Mouse (Mus musculus) forebrain, embryonic 16.5 days (tissue): Measurements from ENCODE around the gene Rnf212. TPM values are rescaled to one million over a fixed set of nuclear protein-coding genes. Genes with fewer than 3 reads are reported as not detected.

Experiments used
- ATAC-seq: fragments of 200-750 bp; cut with Nextera tagmentation; 2 replicates; pipeline ENCODE4 v1.8.0; 2017; ENCODE audit warnings: mild to moderate bottlenecking, moderate library complexity
- H3K27ac ChIP-seq: fragments of 300-500 bp; sonication (generic); 2 replicates; pipeline ENCODE4 v1.5.1; 2014; ENCODE audit warnings: low read length, control low read depth
- H3K27me3 ChIP-seq: fragments of 300-500 bp; sonication (generic); replicated peaks from 2 replicates; pipeline ENCODE4 v1.6.1; 2014; ENCODE audit warnings: low read length; ENCODE audit not compliant: control insufficient read depth, insufficient read depth
- H3K36me3 ChIP-seq: fragments of 300-500 bp; sonication (generic); 2 replicates; pipeline ENCODE4 v1.6.1; 2014; ENCODE audit not compliant: control insufficient read depth, insufficient read depth
- H3K4me1 ChIP-seq: fragments of 300-500 bp; sonication (generic); replicated peaks from 2 replicates; pipeline ENCODE4 v1.6.1; 2014; ENCODE audit warnings: low read length; ENCODE audit not compliant: control insufficient read depth, insufficient read depth
- H3K4me2 ChIP-seq: fragments of 300-500 bp; sonication (generic); 2 replicates; pipeline ENCODE4 v1.6.1; 2014; ENCODE audit warnings: mild to moderate bottlenecking, low read length, control low read depth
- H3K4me3 ChIP-seq: fragments of 300-500 bp; sonication (generic); replicated peaks from 2 replicates; pipeline ENCODE4 v1.5.1; 2014; ENCODE audit warnings: mild to moderate bottlenecking, low read length, control low read depth
- H3K9ac ChIP-seq: fragments of 300-500 bp; sonication (generic); replicated peaks from 2 replicates; pipeline ENCODE4 v1.6.1; 2014; ENCODE audit warnings: low read depth, low read length, control low read depth
- H3K9me3 ChIP-seq: fragments of 300-500 bp; sonication (generic); 2 replicates; pipeline ENCODE4 v1.6.1; 2016; ENCODE audit warnings: low read length; ENCODE audit not compliant: control insufficient read depth
- WGBS: fragments of 180-500 bp; shearing (Covaris S2); extraction: QIAGEN DNeasy Blood & Tissue Kit; methylation state at CpG from one replicate; pipeline ENCODE4 v1.1.7; 2014; 5-methylcytosine and 5-hydroxymethylcytosine counted together
- polyA plus RNA-seq: library from polyadenylated mRNA; unstranded; fragments of >200 nt; fragmentation: Nextera tagmentation; extraction: Ambion mirVana; gene quantifications from 2 replicates; pipeline ENCODE4 v1.2.1, GENCODE M21; 2015

Rnf212 gene
- polyA plus RNA-seq, 1 experiment from 2014 or later: not detected

DNA sequence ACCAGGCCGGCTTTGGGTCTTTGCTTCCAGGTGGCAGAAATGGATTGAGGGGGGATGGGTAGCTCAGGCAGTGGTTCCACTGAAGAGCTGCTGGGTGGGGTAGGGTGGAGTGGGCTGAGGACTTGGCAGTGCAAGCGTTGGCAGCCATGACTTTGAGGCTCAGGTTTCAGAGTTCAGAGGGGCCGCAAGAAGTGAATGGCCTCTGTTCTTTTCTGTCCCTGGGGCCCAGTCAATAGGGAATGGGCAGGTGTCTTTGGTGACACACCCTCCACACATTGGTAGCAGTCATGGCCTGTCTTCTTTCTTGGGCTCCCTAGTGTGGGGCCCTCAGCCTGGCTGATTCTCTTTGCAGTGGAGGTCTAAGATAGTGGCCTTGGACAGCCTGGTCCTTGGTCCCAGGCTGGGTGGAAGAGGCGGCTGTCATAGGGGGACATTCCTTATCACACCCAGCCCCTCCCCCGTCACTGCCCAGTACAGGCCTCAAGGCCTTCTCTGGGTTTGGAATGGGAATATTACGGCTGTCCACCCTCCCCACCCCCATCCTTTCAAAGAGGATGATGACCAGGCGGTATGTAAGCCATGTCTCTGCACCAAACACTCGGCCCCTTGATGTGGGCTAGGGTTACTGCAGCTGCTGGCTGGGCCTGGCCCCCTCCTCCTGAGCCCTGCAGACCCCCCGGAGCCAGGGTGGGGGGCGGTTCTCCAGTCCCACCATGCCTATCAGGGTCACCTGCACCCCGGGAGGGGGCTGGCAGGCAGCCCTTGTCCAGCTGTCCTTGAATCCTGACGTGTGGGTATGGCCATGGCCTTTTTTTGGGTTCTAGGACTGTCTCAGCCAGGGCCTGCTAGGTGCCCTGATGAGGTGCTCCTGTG lies 70.8 kb downstream of the Rnf212 start:
- Histone ChIP-seq H3K36me3 (no peaks in the 10 kb centered on the region), H3K4me1 (no peaks in the 10 kb centered on the region), H3K9ac (no peak overlapping the region), H3K4me3 (no peak overlapping the region), H3K4me2 (no peak overlapping the region), H3K9me3 (no peaks in the 10 kb centered on the region), H3K27ac (no peak overlapping the region), H3K27me3 (no peaks in the 10 kb centered on the region)
- 81% methylated on average over 12 of the region's 12 CpGs for WGBS
- ATAC-seq: no peak

DNA sequence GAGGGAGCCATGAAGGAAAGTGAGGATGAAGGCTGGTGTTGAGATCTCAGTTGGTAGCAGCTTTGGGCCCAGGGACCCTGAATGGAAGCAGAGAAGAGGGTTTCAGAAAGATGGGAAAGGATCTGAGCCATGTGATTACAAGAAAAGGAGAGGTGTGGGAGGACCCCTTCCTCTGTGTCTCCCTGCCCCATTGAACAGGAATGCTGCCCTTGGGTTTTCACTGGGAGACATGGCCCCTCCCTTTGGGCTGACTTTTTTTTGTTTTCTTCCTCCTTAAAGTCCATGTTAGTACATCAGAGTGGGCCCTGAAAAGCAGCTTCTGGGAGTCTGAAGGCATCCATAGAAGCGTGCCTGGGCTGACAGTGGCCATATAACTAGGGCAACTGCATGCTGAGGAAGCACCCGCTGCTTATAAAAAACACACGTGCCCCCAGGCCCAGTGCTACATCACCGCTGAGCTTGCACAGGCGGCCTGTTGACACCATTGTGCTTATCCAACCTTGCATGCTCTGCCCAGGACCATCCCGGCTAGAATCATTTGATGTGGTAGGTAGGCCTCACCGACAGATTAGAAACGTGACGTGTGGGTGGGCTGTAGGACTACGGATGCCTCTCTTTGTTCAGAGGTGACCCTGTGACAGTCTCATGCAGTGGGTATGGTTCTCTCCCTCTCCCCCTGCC lies 73.3 kb downstream of the Rnf212 start:
- Histone ChIP-seq H3K9ac (no peak overlapping the region), H3K27ac (no peak overlapping the region), H3K9me3 (no peaks in the 10 kb centered on the region), H3K27me3 (no peaks in the 10 kb centered on the region), H3K4me3 (no peak overlapping the region), H3K4me2 (no peak overlapping the region), H3K4me1 (peaks cover 6% of the 10 kb centered on the region), H3K36me3 (no peaks in the 10 kb centered on the region)
- 67% methylated on average over 10 of the region's 10 CpGs for WGBS
- ATAC-seq: no peak

DNA sequence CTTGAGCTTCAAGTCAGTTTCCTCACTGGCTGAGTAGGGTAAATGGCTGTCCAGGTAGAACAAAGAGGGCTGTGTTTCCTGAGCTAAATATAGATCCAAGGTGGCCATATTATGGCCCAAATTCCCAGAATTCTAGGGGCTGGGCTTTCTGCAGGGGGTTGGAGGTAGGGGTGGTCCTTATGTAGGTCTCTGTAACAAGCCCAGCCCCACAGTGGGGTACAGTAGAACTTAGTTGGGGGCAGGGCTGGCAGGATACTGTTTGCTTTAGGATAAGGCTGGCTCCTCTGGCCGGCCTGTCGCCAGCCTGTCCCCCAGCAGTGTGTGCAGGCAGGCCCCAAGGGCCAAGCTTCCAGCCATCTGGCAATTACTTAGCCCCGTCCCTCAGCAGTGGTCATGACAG lies 74.4 kb downstream of the Rnf212 start:
- no peak for ATAC-seq
- Histone ChIP-seq H3K4me1 (peaks cover 6% of the 10 kb centered on the region), H3K9me3 (no peaks in the 10 kb centered on the region), H3K36me3 (no peaks in the 10 kb centered on the region), H3K27ac (no peak overlapping the region), H3K9ac (no peak overlapping the region), H3K4me3 (no peak overlapping the region), H3K27me3 (no peaks in the 10 kb centered on the region), H3K4me2 (no peak overlapping the region)
- 68% methylated on average over 3 of the region's 3 CpGs for WGBS

DNA sequence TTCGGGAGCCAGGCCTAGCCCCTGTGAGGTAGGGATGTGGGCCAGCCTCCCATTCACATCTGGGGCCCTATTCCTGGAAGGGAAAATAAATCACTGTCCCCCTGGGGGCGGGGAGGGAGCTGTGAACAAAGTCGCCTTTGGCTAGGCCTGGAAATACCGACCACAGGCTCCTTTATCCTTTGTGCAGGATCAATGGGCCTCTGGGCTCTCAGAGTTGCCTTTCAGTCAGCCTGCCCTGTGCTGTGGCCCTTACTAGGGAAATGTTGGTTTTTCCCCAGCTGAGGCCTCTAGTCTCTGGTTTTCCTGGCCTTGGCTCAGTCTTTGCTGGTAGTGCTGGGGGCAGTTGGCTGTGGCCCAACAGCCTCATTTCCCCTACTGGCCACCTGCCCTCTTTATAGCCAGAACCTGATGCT lies 77.4 kb downstream of the Rnf212 start:
- Histone ChIP-seq H3K9me3 (no peaks in the 10 kb centered on the region), H3K36me3 (no peaks in the 10 kb centered on the region), H3K4me1 (peaks cover 23% of the 10 kb centered on the region), H3K27ac (no peak overlapping the region), H3K4me3 (no peak overlapping the region), H3K27me3 (no peaks in the 10 kb centered on the region; the same call in 1 of the 2 replicates), H3K4me2 (no peak overlapping the region), H3K9ac (no peak overlapping the region)
- no peak for ATAC-seq
- 14% methylated on average over 4 of the region's 4 CpGs for WGBS

DNA sequence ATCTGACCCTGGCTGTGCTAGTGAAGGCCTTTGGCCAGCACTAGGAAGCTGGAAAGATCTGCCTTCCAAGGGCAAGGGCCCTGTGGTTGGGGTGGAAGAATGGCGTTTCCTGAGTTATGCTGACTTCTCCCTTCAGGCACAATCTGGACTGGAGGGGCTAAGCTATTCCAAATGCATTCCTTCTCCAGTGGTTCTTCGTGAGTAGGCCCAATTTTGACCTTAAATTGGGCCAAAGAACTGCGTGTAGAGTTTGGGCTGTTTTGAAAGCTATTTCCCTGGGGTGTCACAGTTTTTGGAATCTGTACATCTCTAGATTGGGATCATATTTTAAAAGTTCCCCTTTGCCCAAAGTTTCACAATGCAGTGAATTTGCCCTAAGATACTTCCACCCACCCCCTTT lies 78.2 kb downstream of the Rnf212 start:
- no peak overlapping the region for H3K4me3 ChIP-seq
- 80% methylated on average over 3 of the region's 3 CpGs for WGBS
- H3K9me3 ChIP-seq: no peaks in the 10 kb centered on the region
- H3K4me1 ChIP-seq: peaks cover 26% of the 10 kb centered on the region
- ATAC-seq: no peak
- H3K27ac ChIP-seq: no peak overlapping the region
- H3K27me3 ChIP-seq: no peaks in the 10 kb centered on the region; the same call in 1 of the 2 replicates
- no peaks in the 10 kb centered on the region for H3K36me3 ChIP-seq
- H3K4me2 ChIP-seq: no peak overlapping the region
- H3K9ac ChIP-seq: no peak overlapping the region

DNA sequence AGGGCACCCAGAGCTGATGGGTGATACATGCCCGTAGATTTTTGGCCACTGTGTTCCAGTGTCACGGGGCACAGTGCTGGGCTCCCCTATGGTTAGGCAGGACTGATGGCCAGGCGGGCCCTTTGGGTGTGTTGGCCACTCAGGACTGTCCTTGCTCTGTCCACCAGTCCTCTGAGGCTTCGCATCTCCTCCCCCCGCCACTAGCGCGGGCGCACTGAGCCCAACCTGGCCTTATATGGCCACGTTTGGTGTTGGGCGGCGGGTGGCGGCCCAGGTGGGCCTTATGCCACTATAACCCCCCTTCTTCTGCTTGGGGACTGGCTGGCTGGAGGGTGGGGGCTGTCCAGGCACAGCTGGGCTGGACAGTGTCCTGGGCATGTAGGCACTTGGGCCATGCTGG lies 78.9 kb downstream of the Rnf212 start:
- 89% methylated on average over 10 of the region's 12 CpGs for WGBS
- H3K4me2 ChIP-seq: no peak overlapping the region
- no peak for ATAC-seq

DNA sequence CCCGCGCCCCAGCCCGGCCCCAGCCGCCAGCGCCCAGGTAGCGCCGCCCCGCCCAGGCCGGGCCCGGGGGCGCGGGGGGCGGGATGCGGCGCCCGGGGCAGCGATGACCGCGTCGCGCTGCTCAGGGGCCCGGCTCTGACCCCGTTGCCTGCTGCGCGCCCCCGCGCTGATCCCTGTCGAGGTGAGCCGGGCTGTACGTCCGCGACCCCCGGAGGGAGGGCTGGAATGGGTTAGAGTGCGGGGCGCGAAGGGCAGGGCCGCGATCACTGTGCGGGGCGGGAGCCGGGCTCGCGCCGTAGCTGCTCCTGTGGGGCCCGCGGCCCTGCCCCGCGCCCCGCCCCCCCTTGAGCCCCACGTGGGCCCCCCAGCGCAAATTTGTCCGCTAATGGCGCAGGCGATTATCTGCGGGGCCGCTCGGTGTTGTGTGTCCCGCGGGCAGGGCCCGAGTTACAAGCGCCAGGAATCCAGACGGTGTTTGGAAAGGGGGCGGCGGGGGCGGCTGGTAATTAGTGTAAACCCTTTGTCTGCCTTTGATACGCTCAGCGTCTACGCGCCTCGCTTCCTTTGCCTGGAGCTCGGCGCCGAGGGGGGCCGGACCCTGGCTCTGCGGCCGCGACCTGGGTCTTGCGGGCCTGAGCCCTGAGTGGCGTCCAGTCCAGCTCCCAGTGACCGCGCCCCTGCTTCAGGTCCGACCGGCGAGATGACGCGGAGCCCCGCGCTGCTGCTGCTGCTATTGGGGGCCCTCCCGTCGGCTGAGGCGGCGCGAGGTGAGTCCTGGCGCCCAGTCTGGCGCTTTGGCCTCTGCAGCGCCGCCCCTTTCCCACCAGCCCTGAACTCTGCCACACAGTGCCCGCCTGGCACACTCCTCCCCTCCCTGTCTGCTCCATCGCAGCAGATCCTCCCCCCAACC lies 80.2 kb downstream of the Rnf212 start:
- H3K27me3 ChIP-seq: no peaks in the 10 kb centered on the region; the same call in 1 of the 2 replicates
- peak overlapping the region; percentile 68 for H3K4me3 ChIP-seq
- peak overlapping the region; percentile 60 for H3K9ac ChIP-seq
- no peaks in the 10 kb centered on the region for H3K9me3 ChIP-seq
- 1% methylated on average over 67 of the region's 99 CpGs for WGBS
- H3K27ac ChIP-seq: no peak overlapping the region
- no peaks in the 10 kb centered on the region for H3K36me3 ChIP-seq
- ATAC-seq: peak; percentile 29
- H3K4me2 ChIP-seq: peak overlapping the region; percentile 96
- peaks cover 26% of the 10 kb centered on the region for H3K4me1 ChIP-seq

More for the DNA sequence above, 78.9 kb downstream of the Rnf212 start:
- H3K27me3 ChIP-seq: no peaks in the 10 kb centered on the region; the same call in 1 of the 2 replicates
- no peak overlapping the region for H3K27ac ChIP-seq
- no peak overlapping the region for H3K9ac ChIP-seq
- peaks cover 26% of the 10 kb centered on the region for H3K4me1 ChIP-seq
- no peak overlapping the region for H3K4me3 ChIP-seq
- no peaks in the 10 kb centered on the region for H3K9me3 ChIP-seq
- no peaks in the 10 kb centered on the region for H3K36me3 ChIP-seq

DNA sequence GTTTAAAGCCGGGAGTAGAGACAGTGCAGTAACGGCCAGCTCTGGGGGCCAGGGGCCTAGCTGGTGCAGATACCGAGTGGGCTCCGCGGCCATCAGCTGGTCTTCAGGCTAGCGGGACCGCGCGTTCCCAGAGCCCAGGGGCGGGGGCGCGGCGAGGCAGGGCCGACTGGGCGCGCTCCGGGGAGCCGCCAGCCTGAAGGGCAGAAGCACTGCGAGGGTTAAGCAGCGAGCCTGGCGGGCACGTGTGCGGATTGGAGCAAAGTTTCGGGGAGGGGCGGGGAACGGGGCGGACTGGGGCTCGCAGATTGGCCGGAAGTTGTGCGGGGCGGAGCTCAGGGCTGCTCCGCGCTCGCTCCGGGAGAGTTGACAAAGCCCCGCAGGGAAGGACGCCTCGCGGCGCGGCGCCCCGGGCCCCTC lies 80.9 kb downstream of the Rnf212 start:
- H3K4me1 ChIP-seq: peaks cover 26% of the 10 kb centered on the region
- WGBS: under 1% methylated on average over 43 of the region's 43 CpGs
- peak overlapping the region; percentile 60 for H3K9ac ChIP-seq
- ATAC-seq: peak; percentile 95
- H3K4me2 ChIP-seq: peak overlapping the region; percentile 96
- H3K27ac ChIP-seq: no peak overlapping the region
- no peaks in the 10 kb centered on the region for H3K36me3 ChIP-seq
- no peaks in the 10 kb centered on the region for H3K9me3 ChIP-seq
- peak overlapping the region; percentile 68 for H3K4me3 ChIP-seq
- no peaks in the 10 kb centered on the region; the same call in 1 of the 2 replicates for H3K27me3 ChIP-seq
